17 mouse cellular contexts compared by ENCODE assay signal in genomic region chr2:73082476-73082875, GRCm38 (mm10).
DNase-seq lines count a peak whose midpoint lies in the region; ATAC-seq and TF ChIP-seq lines count a peak whose summit lies in the region.
"Had no signal": no experiment of that assay in that cellular context is flagged by ENCODE, and none has a peak within 500 bp of the region (broad histone marks: within the 10 kb centered on the region; RNA-seq: fewer than 3 reads in every experiment).

No protein-coding gene starts in this region.

- DNase-seq in hindbrain, postnatal 0 days (ENCODE audit: low spot score): peak; percentile 24
- peak; percentile 46 for DNase-seq in ZHBTc4 (ENCODE audit: low read depth, low spot score)
- DNase-seq in c-Kit-positive CD71-positive TER-119-positive erythroid progenitor cells, embryonic 14.5 days (ENCODE audit: low spot score): no peak
- DNase-seq in kidney, postnatal 14 days: no peak
- DNase-seq: adrenal gland, postnatal 25 days; cerebellum, adult 11 months; embryo, embryonic 11 days; gastrocnemius, postnatal 36 days; kidney, postnatal 25 days had no signal

- H3K36me3 ChIP-seq in hindbrain, postnatal 0 days (ENCODE audit: insufficient read depth, low read length): no peaks in the 10 kb centered on the region
- no peaks in the 10 kb centered on the region for H3K36me3 ChIP-seq in hindbrain, embryonic 12.5 days
- H3K36me3 ChIP-seq in E14TG2a.4 (ENCODE audit: insufficient read depth, low read length): no peaks in the 10 kb centered on the region
- no peaks in the 10 kb centered on the region for H3K36me3 ChIP-seq in lung, embryonic 16.5 days (ENCODE audit: control insufficient read depth, insufficient read depth, low read length)
- H3K36me3 ChIP-seq: heart, embryonic 15.5 days; limb, embryonic 13.5 days; lung, embryonic 15.5 days had no signal

- H3K27me3 ChIP-seq in hindbrain, postnatal 0 days (ENCODE audit: insufficient read depth, low read length): no peaks in the 10 kb centered on the region
- no peaks in the 10 kb centered on the region for H3K27me3 ChIP-seq in hindbrain, embryonic 12.5 days
- no peaks in the 10 kb centered on the region for H3K27me3 ChIP-seq in E14TG2a.4 (ENCODE audit: insufficient read depth, low read length)
- no peaks in the 10 kb centered on the region for H3K27me3 ChIP-seq in lung, embryonic 16.5 days (ENCODE audit: control insufficient read depth, insufficient read depth, low read depth, low read length)
- H3K27me3 ChIP-seq: CH12.LX; heart, embryonic 15.5 days; limb, embryonic 13.5 days; lung, embryonic 15.5 days had no signal

- ATAC-seq in hindbrain, postnatal 0 days: peak; percentile 50; the same call in 1 of the 2 replicates
- no peak for ATAC-seq in hindbrain, embryonic 12.5 days (ENCODE audit: low FRiP score)
- ATAC-seq in lung, embryonic 16.5 days (ENCODE audit: low read depth): peak; percentile 53

- TF ChIP-seq CTCF in hindbrain, postnatal 0 days (IDR thresholded peaks at IDR 0.05; ENCODE audit: low read depth): no peak
- no peak for TF ChIP-seq CTCF in E14TG2a.4 (conservative IDR thresholded peaks at IDR 0.05; ENCODE audit: low read length)

- no peak overlapping the region for H3K4me2 ChIP-seq in hindbrain, postnatal 0 days (ENCODE audit: low read depth, low read length)
- no peak overlapping the region for H3K4me2 ChIP-seq in hindbrain, embryonic 12.5 days (replicated peaks)
- H3K4me2 ChIP-seq in lung, embryonic 16.5 days (ENCODE audit: low read depth, low read length): peak overlapping the region; percentile 7; the same call in 1 of the 2 replicates
- H3K4me2 ChIP-seq: heart, embryonic 15.5 days; limb, embryonic 13.5 days; lung, embryonic 15.5 days had no signal

- 48% methylated on average over 10 of the region's 10 CpGs for WGBS in hindbrain, postnatal 0 days
- 72% methylated on average over 10 of the region's 10 CpGs for WGBS in hindbrain, embryonic 12.5 days
- WGBS in lung, embryonic 16.5 days: 58% methylated on average over 10 of the region's 10 CpGs

- H3K9me3 ChIP-seq in hindbrain, postnatal 0 days (ENCODE audit: low read length): no peaks in the 10 kb centered on the region
- no peaks in the 10 kb centered on the region for H3K9me3 ChIP-seq in hindbrain, embryonic 12.5 days (replicated peaks)
- H3K9me3 ChIP-seq in E14TG2a.4 (ENCODE audit: low read length): no peaks in the 10 kb centered on the region
- no peaks in the 10 kb centered on the region for H3K9me3 ChIP-seq in lung, embryonic 16.5 days (ENCODE audit: control insufficient read depth, low read length)
- H3K9me3 ChIP-seq: heart, embryonic 15.5 days; limb, embryonic 13.5 days; lung, embryonic 15.5 days had no signal

- no peak overlapping the region for H3K9ac ChIP-seq in hindbrain, postnatal 0 days (replicated peaks; ENCODE audit: low read length)
- H3K9ac ChIP-seq in hindbrain, embryonic 12.5 days: no peak overlapping the region
- no peak overlapping the region for H3K9ac ChIP-seq in lung, embryonic 16.5 days (ENCODE audit: low read length)
- H3K9ac ChIP-seq: heart, embryonic 15.5 days; limb, embryonic 13.5 days; lung, embryonic 15.5 days had no signal

- no peak overlapping the region for H3K27ac ChIP-seq in hindbrain, postnatal 0 days
- no peak overlapping the region for H3K27ac ChIP-seq in hindbrain, embryonic 12.5 days
- peak overlapping the region; percentile 9 for H3K27ac ChIP-seq in lung, embryonic 16.5 days (ENCODE audit: low read length)
- H3K27ac ChIP-seq: heart, embryonic 15.5 days; limb, embryonic 13.5 days; lung, embryonic 15.5 days had no signal

- no peak overlapping the region for H3K4me3 ChIP-seq in hindbrain, postnatal 0 days (ENCODE audit: low read length)
- H3K4me3 ChIP-seq in hindbrain, embryonic 12.5 days: no peak overlapping the region
- H3K4me3 ChIP-seq in E14TG2a.4 (replicated peaks; ENCODE audit: low read length): peak overlapping the region; percentile 26
- H3K4me3 ChIP-seq in lung, embryonic 16.5 days (ENCODE audit: low read length): no peak overlapping the region
- H3K4me3 ChIP-seq: heart, embryonic 15.5 days; limb, embryonic 13.5 days; lung, embryonic 15.5 days; myocyte had no signal

- H3K4me1 ChIP-seq in hindbrain, postnatal 0 days (ENCODE audit: insufficient read depth, low read length): no peaks in the 10 kb centered on the region
- H3K4me1 ChIP-seq in hindbrain, embryonic 12.5 days: peaks cover 8% of the 10 kb centered on the region
- peaks cover 64% of the 10 kb centered on the region for H3K4me1 ChIP-seq in E14TG2a.4 (replicated peaks; ENCODE audit: low read depth, low read length)
- peaks cover 20% of the 10 kb centered on the region for H3K4me1 ChIP-seq in lung, embryonic 16.5 days (replicated peaks; ENCODE audit: control insufficient read depth, insufficient read depth, low read length)

Comparison
In these comparisons a context has a peak if more than half of its experiments do, and no peak if none do; other contexts are left out.
1. DNase-seq: peak in hindbrain, postnatal 0 days (single experiment) and ZHBTc4 (single experiment); none in c-Kit-positive CD71-positive TER-119-positive erythroid progenitor cells, embryonic 14.5 days (single experiment) and kidney, postnatal 14 days (single experiment).